Mouse (Mus musculus) heart, embryonic 15.5 days (tissue): Measurements from ENCODE around the gene Best2. TPM values are rescaled to one million over a fixed set of nuclear protein-coding genes. Genes with fewer than 3 reads are reported as not detected.

Experiments used
- ATAC-seq: fragments of 200-750 bp; cut with Nextera tagmentation; replicated peaks from 2 replicates; pipeline ENCODE4 v1.8.0; 2017; ENCODE audit warnings: low read depth, moderate TSS enrichment; ENCODE audit not compliant: insufficient number of reproducible peaks, insufficient read depth, low FRiP score
- H3K27ac ChIP-seq: fragments of 300-500 bp; sonication (generic); 2 replicates; pipeline ENCODE4 v1.5.1; 2015; ENCODE audit warnings: mild to moderate bottlenecking, inconsistent platforms
- H3K27me3 ChIP-seq: fragments of 300-500 bp; sonication (generic); 2 replicates; pipeline ENCODE4 v1.6.1; 2015; ENCODE audit warnings: inconsistent platforms
- H3K36me3 ChIP-seq: fragments of 300-500 bp; sonication (generic); 2 replicates; pipeline ENCODE4 v1.6.1; 2015; ENCODE audit warnings: mild to moderate bottlenecking, inconsistent platforms
- H3K4me1 ChIP-seq: fragments of 300-500 bp; sonication (generic); replicated peaks from 2 replicates; pipeline ENCODE4 v1.6.1; 2015; ENCODE audit warnings: inconsistent platforms
- H3K4me2 ChIP-seq: fragments of 300-500 bp; sonication (generic); 2 replicates; pipeline ENCODE4 v1.6.1; 2015; ENCODE audit warnings: inconsistent platforms, mild to moderate bottlenecking, moderate library complexity
- H3K4me3 ChIP-seq: fragments of 300-500 bp; sonication (generic); 2 replicates; pipeline ENCODE4 v1.5.1; 2015; ENCODE audit warnings: mild to moderate bottlenecking, inconsistent platforms
- H3K9ac ChIP-seq: fragments of 300-500 bp; sonication (generic); 2 replicates; pipeline ENCODE4 v1.6.1; 2015; ENCODE audit warnings: mild to moderate bottlenecking, inconsistent platforms
- H3K9me3 ChIP-seq: fragments of 300-500 bp; sonication (generic); replicated peaks from 2 replicates; pipeline ENCODE4 v1.6.1; 2016; ENCODE audit warnings: inconsistent platforms
- WGBS: fragments of 180-500 bp; shearing (Covaris S2); methylation state at CpG from one replicate; pipeline ENCODE4 v1.1.7; 2015; ENCODE audit warnings: mixed read lengths; 5-methylcytosine and 5-hydroxymethylcytosine counted together
- polyA plus RNA-seq: library from polyadenylated mRNA; unstranded; fragments of >200 nt; fragmentation: Nextera tagmentation; extraction: Ambion mirVana; gene quantifications from 2 replicates; pipeline ENCODE4 v1.2.1, GENCODE M21; 2015

Gene Best2
- polyA plus RNA-seq, 1 experiment from 2014 or later = not detected

GRCm38 (mm10) chr8:84981644-84982498 is 32.5 kb downstream of the Best2 start:
- no peak for ATAC-seq
- Histone ChIP-seq H3K36me3 (no peaks in the 10 kb centered on the region), H3K4me1 (peaks cover 76% of the 10 kb centered on the region), H3K9me3 (no peaks in the 10 kb centered on the region), H3K4me2 (no peak overlapping the region), H3K9ac (no peak overlapping the region), H3K27me3 (no peaks in the 10 kb centered on the region), H3K4me3 (no peak overlapping the region), H3K27ac (peak overlapping the region; percentile 91)
- WGBS = 69% methylated on average over 15 of the region's 15 CpGs

- H3K27me3 ChIP-seq = no peaks in the 10 kb centered on the region
- no peaks in the 10 kb centered on the region for H3K36me3 ChIP-seq
- WGBS = 25% methylated on average over 11 of the region's 11 CpGs
- ATAC-seq = no peak
- peaks cover 73% of the 10 kb centered on the region for H3K4me1 ChIP-seq
- peak overlapping the region; percentile 97 for H3K4me2 ChIP-seq
- H3K9ac ChIP-seq = no peak overlapping the region
- no peaks in the 10 kb centered on the region for H3K9me3 ChIP-seq
- peak overlapping the region; percentile 66 for H3K4me3 ChIP-seq
- H3K27ac ChIP-seq = peak overlapping the region; percentile 91
Measured at GRCm38 (mm10) chr8:84980622-84981358, 33.5 kb downstream of the Best2 start.

- Histone ChIP-seq H3K9ac (peak overlapping the region; percentile 49), H3K36me3 (no peaks in the 10 kb centered on the region), H3K4me2 (peak overlapping the region; percentile 97), H3K27ac (peak overlapping the region; percentile 91), H3K4me1 (peaks cover 73% of the 10 kb centered on the region), H3K27me3 (no peaks in the 10 kb centered on the region), H3K4me3 (peak overlapping the region; percentile 66), H3K9me3 (no peaks in the 10 kb centered on the region)
- WGBS = 3% methylated on average over 38 of the region's 42 CpGs
- peak; percentile 18 for ATAC-seq
Measured at GRCm38 (mm10) chr8:84979599-84980421, 34.5 kb downstream of the Best2 start.

DNA sequence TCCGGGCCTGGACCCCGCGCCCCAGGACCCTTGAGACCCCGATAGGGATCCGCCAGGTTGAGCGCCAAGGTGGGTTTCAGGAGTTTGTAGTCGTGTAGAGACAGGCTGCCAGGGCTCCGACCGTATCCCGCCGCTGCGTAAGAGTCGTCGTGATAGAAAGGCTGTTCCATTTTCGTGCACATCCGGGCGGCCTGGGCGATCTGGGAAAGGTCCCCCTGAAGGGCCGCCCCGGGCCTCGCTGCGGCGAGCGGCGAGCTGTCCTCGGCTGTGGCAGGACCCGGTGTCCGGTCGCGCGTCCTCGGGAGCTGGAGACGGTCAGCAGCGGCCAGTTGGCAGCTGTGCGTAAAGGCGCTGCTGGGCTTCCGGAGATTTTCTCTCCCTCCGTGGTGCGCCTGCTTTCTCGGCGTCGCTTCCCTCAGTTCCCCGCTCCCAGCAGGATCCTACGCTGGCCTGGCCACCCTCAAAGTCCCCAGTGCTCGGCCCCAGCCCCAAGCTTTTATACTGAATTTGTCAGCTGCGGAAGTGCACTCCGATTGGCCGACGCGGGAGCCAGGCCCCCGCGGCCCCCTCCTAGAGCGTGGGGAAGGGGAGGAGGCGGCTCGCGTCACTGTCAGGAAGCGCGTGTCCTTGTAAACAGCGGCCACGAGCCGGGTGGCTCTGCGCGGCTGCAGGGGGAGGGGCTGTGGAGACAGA is 35.9 kb downstream of the Best2 start, which contains the start of gene Junb:
TSS of gene Junb (minus strand) at position 471 of the 693 bp plus-strand sequence.
- Histone ChIP-seq H3K9ac (peak within 1 kb of the TSS; percentile 79), H3K4me2 (peak within 1 kb of the TSS; percentile 97), H3K36me3 (peaks cover 7% of the 10 kb centered on the region), H3K4me3 (peak within 1 kb of the TSS; percentile 66), H3K27ac (peak within 1 kb of the TSS; percentile 91), H3K4me1 (peaks cover 70% of the 10 kb centered on the region), H3K9me3 (no peaks in the 10 kb centered on the region), H3K27me3 (no peaks in the 10 kb centered on the region)
- under 1% methylated on average over 63 of the region's 63 CpGs for WGBS
- ATAC-seq = peak; percentile 67

- WGBS = under 1% methylated on average over 70 of the region's 70 CpGs
- ATAC-seq = no peak
- H3K27ac ChIP-seq = peak overlapping the region; percentile 91
- H3K9ac ChIP-seq = peak overlapping the region; percentile 79
- H3K36me3 ChIP-seq = peaks cover 15% of the 10 kb centered on the region
- peak overlapping the region; percentile 97 for H3K4me2 ChIP-seq
- no peaks in the 10 kb centered on the region for H3K9me3 ChIP-seq
- H3K27me3 ChIP-seq = no peaks in the 10 kb centered on the region
- H3K4me1 ChIP-seq = peaks cover 70% of the 10 kb centered on the region
- peak overlapping the region; percentile 66 for H3K4me3 ChIP-seq
Measured at GRCm38 (mm10) chr8:84977435-84978247, 36.7 kb downstream of the Best2 start.

GRCm38 (mm10) chr8:84976763-84977434 is 37.4 kb downstream of the Best2 start:
- H3K4me2 ChIP-seq = peak overlapping the region; percentile 97
- 2% methylated on average over 25 of the region's 25 CpGs for WGBS

DNA sequence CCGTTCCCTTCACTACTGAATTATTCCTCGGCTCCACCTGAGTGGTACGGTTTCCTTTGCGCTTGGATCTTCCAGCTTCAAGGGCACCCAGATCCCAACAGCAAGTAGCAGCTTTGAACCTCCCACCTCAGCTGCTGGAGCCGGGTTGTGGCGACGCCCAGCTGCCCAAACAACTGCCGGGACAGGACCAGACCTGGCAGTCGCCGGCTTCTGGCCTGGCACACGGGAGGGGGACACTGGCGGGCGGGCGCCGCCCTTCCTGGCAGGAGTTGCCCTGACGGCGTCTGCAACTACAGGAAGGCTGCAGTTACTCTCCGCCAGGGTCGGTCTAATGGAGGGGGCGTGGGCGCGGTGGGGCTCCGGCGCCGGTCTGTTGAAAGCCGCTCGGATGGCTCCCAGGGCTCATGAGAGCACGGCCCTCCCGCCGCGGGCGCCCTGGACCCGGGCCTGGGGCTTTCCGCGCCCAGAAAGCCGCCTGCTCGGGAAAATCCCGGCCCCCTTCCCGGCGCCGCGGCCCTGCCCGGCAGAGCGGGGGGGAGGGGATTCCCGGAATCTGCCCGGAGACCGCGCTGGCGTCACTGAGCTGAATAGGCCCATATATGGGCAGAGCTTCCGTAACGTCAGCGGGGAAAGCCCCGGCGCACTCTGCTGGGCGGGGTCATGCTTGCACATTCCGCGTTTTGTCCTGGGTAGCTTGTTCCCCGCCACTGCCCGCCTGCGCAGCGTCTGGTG is 38.1 kb downstream of the Best2 start:
- peaks cover 58% of the 10 kb centered on the region for H3K4me1 ChIP-seq
- peak overlapping the region; percentile 79 for H3K9ac ChIP-seq
- peak overlapping the region; percentile 91 for H3K27ac ChIP-seq
- no peaks in the 10 kb centered on the region for H3K9me3 ChIP-seq
- H3K36me3 ChIP-seq = peaks cover 28% of the 10 kb centered on the region
- H3K4me3 ChIP-seq = peak overlapping the region; percentile 66
- H3K27me3 ChIP-seq = no peaks in the 10 kb centered on the region
- ATAC-seq = peak; percentile 80
- peak overlapping the region; percentile 97 for H3K4me2 ChIP-seq
- under 1% methylated on average over 58 of the region's 61 CpGs for WGBS

More at GRCm38 (mm10) chr8:84976763-84977434, 37.4 kb downstream of the Best2 start:
- Histone ChIP-seq H3K27me3 (no peaks in the 10 kb centered on the region), H3K9ac (peak overlapping the region; percentile 79), H3K4me1 (peaks cover 64% of the 10 kb centered on the region), H3K36me3 (peaks cover 22% of the 10 kb centered on the region), H3K4me3 (peak overlapping the region; percentile 66), H3K27ac (peak overlapping the region; percentile 91), H3K9me3 (no peaks in the 10 kb centered on the region)
- ATAC-seq = no peak

GRCm38 (mm10) chr8:84975434-84975833 is 38.9 kb downstream of the Best2 start:
- H3K4me3 ChIP-seq = peak overlapping the region; percentile 66; the same call in 1 of the 2 replicates
- 32% methylated on average over 7 of the region's 7 CpGs for whole genome bisulfite sequencing
- peaks cover 31% of the 10 kb centered on the region for H3K36me3 ChIP-seq
- no peaks in the 10 kb centered on the region for H3K9me3 ChIP-seq
- no peaks in the 10 kb centered on the region for H3K27me3 ChIP-seq
- no peak overlapping the region for H3K9ac ChIP-seq
- ATAC-seq = no peak
- peak overlapping the region; percentile 91 for H3K27ac ChIP-seq
- peaks cover 58% of the 10 kb centered on the region for H3K4me1 ChIP-seq
- peak overlapping the region; percentile 97 for H3K4me2 ChIP-seq

DNA sequence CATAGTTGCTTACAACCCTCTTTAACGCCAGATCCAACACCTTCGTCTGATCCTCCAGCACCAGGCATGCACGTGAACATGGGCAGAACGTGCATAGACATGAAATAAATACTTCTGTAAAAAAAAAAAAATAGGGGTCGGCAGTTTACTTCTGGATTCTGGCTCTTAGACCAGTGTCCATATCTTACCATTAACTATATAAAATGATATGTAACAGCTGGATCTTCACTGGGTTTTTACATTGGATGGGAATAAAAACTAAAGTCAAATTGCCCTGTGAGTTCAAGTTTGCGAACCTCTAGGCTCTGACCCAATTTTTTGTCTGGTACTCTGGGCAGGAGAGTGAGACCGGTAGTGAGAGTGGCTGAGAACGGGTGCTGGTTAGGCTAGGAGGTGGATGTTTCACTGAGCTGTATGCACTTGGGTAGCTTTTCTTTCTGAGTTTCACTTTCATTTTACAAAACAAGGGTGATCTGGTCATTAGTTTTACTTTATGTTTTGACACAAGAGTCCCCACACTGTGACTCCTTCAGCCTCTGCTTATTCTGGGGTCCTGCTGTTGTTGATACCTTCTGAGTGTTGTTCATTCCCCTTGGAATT is 39.7 kb downstream of the Best2 start:
- Histone ChIP-seq H3K9me3 (no peaks in the 10 kb centered on the region), H3K4me3 (no peak overlapping the region), H3K36me3 (peaks cover 31% of the 10 kb centered on the region), H3K4me1 (peaks cover 53% of the 10 kb centered on the region), H3K27me3 (no peaks in the 10 kb centered on the region), H3K27ac (no peak overlapping the region), H3K9ac (no peak overlapping the region), H3K4me2 (no peak overlapping the region)
- 78% methylated on average over 8 of the region's 8 CpGs for WGBS
- ATAC-seq = no peak
